Mouse (Mus musculus) urinary bladder, postnatal 4 days (tissue): ENCODE results near the gene Eif4h.
"Not testable (repeated sequence)": the region's sequence is repeated elsewhere in the genome, so short reads cannot be mapped to it uniquely, and the experiment has no call there.

Source experiments
- DNase-seq, 2 experiments: peaks; one replicate each; pipeline ENCODE4 v3.0.0; 2021 to 2022; ENCODE audit warnings: low spot score in 2 of 2

Gene Eif4h

DNA sequence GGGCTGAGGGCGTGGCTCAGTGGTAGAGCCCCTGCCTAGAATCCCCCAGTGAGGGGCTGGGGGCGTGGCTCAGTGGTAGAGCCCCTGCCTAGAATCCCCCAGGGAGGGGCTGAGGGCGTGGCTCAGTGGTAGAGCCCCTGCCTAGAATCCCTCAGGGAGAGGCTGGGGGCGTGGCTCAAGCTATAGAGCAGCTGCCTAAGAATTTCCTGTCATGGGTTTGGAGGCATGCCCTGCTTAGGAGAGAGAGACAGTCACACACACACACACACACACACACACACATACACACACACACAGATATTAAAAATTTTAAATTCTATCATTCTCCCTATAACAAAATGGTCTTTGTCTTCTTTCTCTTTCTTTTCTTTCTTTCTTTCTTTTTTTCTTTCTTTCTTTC lies 9.7 kb upstream of the Eif4h start:
- not testable (repeated sequence) for DNase-seq

DNA sequence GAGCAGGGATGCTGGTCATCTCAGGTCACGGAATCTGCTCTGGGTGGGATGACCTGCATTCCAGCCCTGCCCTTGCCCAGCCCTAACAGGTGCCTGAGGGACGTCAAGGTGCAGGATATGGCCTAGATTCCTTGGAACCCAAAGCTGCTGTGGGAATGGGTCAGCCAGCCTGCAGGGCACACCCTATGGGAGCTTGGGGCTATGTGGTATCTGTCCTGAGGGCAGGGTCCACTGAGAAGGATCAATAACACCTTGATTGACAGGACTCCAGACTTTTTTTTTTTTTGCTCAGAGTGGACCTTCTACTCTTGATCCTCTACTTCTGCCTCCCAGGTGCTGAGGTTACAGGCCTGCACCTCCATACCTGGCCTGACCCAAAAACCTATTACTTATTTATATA lies 8.1 kb upstream of the Eif4h start:
- no peak for DNase-seq

DNA sequence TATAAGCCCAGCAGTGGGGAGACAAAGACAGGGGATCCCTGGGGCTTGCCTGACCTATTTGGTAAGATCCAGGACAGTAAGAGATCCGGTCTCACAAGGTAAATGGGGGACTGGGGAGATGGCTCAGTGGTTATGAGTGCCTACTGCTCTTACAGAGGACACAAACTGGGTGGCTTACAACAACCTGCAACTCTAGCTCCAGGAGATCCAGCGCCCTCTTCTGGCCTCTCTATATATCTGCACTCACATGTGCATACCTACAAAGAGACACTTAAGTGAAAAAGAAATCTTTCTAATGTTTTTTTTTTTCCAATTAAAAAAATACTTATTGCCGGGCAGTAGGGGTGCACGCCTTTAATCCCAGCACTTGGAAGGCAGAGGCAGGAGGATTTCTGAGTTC lies 7.2 kb upstream of the Eif4h start:
- DNase-seq, result no peak

DNA sequence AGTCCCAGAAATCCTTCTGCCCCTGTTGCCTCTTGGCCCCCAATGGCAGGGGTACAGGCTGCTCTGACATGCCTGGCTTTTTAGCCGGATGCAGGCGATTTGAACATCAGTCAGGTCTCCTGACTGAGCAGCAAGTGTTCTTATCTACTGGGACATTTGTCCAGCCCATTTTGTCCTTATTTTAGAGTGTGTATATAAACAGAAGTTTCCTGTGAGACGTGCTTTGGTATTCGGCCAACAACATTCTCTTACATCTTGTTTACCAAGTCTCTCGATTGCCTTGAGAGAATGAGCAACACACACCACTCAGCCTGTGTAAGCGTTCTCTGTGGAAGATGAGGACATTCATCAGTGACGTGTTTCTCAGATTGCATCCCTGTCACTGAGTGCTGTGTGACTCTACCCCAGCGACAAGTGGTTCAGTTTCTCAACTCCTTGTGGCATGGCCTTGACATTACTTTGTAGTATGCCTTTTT lies 5.4 kb upstream of the Eif4h start:
- DNase-seq, result no peak

DNA sequence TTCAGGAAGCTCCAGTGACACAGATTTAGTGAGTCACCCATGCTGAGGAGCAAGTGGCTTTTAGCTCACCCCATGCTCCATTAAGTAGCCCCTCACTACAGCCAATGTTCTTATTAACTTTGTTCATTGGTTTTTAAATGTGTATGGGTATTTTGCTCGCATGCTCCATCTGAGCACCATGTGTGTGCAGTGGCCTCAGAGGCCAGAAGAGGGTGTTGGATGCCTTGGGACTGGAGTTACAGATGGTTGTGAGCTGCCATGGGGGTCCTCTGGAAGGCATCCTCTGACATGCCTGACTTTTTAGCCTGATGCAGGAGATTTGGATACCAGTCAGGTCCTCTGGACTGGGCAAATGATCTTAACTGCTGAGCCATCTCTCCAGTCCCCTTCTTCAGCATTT lies 4.8 kb upstream of the Eif4h start:
- no peak for DNase-seq

DNA sequence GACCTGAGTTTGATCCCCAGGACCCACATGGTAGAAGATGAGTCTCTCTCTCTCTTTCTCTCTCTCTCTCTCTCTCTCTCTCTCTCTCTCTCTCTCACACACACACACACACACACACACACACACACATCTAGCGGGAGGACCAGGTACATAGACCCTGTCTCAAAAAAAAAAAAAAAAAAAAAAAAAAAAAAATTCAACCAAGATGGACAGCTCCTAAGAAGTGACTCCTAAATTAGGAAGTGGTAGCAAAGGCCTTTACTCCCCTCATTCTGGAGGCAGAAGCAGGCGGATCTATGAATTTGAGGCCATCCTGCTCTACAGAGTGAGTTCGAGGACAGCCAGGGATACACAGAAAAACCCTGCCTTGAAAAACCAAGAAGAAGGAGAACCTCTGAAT lies 1.1 kb upstream of the Eif4h start:
- no peak for DNase-seq

DNA sequence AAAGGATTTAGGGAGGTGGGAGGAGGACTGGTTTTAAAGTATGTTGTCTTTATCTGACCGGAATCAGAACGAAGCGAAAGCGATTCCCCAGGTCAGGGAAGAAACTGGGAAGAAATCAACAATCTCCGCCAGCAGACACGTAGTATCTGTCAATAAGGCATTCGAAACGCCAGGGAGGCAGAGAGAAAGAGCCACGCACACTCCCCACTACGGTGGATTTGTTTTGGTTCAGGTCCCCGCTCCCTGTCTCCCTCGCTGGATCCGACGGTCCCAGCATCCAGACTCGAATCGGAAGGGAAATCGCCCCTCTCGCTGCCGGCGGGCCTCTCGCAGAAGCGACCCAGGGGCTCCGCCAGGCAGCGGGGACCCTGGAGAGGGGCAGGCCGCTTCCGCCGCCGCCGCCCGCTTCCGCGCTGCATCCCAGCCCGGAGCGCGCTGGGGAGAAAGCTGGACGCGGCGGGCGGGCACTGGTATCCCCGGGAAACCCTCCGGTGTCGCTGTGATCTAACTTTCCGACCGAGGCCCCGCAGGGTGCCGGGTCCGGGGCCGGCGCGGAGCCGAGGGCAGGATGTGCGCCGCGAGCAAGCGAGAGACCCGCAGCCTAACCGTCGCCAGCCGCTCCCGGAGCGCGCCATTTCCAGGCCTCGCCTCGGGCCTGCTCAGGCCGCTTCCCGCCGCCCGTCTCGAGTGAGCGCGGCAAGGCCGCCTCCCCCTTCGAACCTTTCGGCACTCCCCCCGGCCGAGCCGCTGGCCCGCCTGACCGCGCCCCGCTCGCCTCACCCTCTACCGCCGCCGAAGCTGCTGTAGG lies 625 bp downstream of the Eif4h start:
- DNase-seq, result no peak

DNA sequence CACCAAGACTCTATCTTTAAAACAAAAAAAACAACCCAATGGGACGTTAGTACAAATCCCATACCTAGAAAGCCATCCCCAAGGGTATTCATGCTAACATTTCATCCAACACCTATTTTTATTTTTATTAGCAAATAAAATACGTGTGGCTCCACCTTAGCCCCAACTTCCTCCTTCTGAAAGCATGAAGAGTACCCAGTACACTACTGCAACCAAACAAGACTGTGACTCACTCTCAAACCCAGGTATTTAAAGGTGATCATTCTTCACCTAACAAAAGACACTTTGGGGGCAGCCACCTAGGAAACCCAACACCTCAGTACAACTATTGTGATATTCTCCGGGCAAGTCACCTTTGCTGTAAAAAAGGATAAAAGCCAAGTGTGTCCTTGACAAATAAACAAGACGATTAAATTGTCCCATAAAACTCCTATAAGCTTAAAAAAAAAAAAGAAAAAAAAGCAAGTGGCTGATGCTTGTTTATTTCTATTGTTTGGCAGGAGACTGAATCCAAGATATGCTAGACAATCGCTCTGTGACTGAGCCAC lies 1.4 kb downstream of the Eif4h start:
- DNase-seq, result no peak

DNA sequence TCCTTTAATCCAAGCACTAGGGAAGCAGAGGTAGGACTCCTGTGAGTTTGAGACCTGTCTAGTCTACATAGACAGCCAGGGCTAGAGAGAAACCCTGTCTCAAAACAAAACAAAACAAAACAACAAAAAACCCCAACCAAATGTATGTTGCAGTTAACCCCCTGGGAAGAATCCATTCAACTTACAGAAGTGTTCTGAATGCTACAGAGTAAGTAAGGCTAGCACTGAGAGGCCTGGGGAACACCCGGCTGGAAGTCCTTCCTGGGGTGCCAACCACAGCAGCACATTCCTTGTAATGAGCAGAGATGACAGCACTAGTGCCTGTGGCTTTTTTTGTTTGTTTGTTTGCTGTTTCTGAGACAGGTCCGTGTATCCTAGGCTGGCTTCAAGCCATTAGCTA lies 6.4 kb downstream of the Eif4h start:
- no peak for DNase-seq

DNA sequence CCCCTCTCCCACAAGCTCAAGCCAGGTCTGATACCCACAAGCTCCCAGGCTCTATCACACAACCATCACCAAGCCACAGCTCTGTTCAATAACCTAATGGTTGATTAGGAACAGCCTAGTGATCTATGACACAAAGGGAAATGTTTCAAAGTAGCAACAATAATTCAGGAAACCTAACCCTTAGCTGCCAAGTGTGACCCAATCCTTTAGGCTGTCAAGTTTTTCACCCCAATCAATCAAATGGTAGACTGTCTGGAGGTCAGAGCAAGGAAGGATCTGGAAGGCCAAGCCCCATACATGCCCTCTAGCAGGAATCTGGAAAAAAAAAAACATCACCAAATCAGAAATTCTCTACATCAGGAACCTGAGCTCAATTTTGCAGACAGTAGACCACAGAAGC lies 8.5 kb downstream of the Eif4h start:
- DNase-seq, result no peak

DNA sequence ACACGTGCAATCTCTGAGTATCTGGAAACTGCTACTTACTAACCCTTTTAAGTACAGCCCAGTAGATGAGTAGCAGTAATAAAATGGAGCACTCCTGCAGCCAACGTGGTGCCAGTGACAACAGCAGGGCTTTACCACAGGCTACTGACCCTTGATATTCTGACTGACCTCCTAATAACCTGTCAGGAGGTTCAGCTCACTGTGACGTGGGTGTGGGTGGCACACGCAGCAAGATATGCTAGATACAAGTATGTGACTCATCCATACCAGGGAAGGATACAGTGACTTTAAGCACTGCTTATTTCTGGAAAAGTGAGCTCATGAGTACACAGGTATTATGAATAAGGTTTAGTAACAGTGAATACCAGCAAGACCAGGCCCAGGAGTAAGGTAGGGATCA lies 9.8 kb downstream of the Eif4h start:
- no peak for DNase-seq

DNA sequence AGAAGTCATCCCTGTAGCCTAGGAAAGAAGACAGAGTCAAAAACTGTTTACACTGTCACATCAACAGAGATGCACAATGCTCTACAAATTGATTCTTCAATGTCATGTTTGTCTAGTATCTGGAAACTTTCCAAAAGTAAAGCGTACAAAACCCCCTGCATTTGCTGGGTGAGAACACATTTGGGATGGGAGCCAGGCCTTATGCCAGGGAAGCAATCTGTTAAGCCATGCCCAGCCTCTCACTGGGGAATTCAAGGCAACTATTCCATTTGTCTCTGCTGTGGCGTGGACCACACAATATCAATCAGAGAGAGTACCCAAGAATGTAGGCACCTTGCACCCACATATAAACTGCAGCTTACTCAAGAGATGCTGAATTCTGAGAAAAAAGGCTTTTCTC lies 17.2 kb downstream of the Eif4h start:
- DNase-seq, result no peak

DNA sequence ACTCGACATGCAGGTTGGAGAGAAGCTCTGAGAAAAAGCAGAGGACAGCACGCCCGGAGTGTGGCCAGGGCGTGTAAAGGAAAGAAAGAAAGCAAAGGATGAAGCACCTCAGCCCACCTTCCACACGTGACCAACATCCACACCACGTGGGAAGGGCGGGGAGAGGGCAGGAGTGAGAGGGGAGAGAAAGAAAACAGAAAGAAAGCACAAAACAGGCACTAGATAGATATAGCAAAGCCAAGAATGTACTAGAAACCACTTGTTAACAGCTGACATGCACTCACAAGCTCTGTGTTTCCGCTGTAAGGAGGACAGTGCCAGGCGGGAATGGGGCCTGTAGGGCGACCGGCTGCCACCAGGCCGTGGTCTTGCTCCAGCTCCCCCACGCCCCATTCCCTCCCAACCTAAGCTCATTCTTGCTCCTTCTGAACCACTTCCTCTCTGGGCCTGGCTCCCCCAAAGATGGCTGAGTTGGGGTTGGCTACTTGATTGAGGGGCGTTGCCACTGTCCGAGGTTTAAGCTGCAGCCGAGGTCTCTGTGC lies 18.1 kb downstream of the Eif4h start:
- DNase-seq, result no peak

DNA sequence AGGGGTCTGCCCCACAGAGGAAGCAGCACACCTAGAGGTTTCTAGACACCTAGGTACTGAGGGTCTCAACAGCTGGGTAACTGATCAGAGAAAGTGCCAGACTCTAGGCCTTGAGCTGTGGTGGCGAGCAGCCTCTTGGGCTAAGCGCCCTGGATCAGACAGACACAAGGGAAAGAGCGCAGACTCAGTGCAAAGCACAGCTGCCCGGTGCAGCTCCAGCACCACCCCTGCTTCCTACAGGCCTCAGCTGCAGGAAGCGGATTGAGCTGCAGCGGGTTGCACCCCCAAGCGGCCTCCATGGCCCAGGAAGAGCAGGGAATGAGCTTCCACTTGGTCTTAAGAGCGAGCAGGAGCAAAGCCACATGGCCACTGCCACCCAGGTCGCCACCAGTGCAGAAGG lies 18.8 kb downstream of the Eif4h start:
- DNase-seq, result no peak

DNA sequence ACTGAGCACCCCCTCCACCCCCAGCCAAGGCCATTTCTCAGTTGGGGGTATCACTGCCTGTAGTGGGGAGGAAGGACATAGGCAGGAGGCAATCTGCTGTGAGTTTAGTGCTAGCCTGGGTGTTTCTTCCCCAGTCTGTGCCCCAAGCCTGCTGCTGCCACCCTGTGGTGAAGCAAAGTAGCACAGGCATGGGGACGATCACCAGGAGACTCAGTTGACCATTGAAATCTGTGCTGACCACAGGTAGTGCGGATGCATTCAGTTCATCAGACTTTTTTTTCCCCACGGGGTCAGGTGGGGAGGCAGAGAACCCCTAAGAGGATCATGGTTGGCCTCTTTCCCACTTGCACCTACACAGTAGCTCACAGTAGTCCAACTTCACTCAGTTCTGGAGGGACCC lies 22.2 kb downstream of the Eif4h start:
- peak; percentile 42 to 74 for DNase-seq

DNA sequence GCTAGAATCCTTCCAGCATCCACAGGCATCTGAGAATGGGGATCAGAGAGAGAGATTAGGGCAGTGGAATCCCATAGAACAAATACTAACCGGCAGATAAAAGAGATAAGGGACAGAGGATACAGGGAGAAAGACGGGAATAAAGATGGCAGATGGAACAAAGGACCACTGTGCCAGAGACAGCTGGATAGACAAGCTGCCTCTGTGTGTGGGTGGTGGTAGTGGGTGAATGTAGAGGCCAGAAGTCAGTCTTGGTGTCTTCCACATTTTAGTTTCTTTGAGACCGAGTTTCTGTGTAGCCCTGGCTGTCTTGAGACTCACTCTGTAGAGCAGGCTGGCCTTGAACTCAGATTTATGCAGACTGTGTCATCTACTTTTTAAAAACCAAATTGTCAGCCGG lies 23.5 kb downstream of the Eif4h start:
- no peak for DNase-seq

DNA sequence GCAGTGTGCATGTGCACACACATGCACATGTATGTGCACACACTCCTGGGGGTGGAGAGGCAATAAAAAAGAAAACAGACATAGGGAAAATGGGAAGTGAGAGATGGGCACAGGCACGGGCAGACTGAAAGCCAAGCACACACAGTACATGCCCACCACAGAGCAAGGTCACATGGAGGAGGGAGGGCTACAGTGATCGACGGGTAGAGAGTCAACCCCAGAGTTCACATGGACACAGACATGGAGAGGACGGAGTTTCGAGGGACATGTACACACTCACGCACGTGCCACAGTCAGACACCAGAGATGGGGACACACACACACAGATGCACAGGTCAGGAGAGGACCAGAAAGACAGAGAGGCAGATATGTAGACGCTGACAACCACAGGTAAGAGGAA lies 23.9 kb downstream of the Eif4h start:
- DNase-seq, result no peak

DNA sequence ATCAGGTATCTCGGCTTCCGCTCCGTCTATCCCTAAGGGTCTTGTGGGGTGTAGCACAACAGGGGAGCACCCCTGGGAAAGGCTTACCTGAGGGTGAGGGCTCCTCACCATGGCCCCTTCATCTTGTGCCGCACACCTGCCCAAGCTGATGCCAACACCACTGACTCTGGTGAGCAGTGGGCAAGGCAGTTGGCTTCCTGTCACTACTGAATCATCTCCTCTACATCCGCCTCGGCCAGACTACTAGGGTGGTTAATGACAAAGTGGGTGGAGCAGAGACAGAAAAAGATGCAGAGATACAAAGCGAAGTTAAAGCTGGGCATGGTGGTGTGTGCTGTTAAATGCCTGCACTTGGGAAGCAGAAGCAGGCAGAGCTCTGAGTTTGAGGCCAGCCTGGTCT lies 24.5 kb downstream of the Eif4h start, which contains the start of gene Lat2:
Lat2 (minus strand) TSS at position 224 of the 400 bp plus-strand sequence.
- no peak for DNase-seq

DNA sequence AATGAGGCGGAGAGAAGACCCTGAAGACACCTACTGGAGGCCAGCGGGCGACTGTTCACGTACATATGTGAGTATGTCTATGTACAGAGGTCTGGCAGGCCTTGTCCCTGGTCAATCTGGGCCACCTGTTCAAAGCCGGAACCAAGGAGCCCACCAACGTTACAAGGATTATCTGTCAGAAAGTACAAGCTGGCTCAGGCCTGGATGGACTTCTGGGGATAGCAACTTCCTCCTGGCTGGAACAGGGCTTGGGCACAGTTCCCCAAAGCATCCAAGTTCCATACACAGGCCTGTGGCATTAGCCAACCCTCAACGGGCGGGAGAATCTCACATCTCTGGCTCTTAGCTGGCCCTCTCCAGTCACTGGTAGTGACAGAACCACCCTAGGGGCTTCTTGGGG lies 25.0 kb downstream of the Eif4h start:
- DNase-seq, result no peak

DNA sequence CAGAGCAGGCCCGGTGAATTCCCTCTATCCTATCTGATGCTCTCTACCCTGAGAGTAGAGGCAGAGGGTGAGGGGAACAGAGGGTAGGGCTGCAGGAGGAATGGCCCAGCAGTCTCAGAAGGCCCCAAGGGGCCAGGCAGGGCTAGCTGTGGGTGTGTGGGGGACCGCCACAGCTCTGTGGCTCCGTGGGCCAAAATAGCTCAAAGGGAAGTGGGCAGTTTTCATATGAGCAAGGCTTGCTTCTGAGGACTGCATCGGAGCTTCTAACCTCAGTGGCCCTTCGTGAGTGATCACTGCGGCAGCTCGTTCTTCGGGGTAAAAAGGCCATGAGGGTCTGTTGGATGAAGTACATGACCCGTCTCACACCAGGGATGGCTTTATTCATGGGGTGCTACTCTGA lies 25.6 kb downstream of the Eif4h start:
- DNase-seq, result no peak

DNA sequence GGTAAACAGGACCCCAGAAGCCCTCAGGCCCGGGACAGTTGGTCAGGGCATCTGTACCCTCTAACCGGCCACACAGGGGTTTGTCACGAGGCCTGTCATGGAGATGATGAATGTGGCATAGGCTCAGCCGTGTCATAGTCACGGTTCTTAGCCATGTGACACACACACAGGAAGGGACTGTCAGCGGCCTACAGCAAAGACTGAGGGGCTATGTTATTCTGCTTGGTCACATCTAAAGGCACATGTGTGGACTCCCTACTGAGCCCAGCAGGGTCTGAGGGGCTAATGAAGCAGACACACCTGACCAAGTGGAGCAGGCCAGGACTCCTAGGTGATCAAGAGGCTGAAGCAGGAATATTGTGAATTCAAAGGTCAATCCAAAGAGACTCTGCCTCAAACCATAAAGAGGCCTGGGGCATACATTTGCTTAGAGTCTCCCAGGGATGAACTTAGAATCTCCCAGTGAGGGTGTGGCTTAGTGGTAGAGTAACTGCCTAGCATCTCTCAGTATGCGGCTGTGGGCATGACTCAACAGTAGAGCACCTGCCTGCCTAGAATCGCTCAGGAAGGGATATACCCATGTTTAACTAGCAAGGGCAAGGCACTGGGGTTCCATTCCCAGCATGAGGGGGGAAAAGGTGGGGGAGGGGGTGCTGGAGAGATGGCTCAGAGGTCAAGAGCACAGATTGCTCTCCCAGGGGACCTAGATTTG lies 27.3 kb downstream of the Eif4h start:
- DNase-seq, result no peak

DNA sequence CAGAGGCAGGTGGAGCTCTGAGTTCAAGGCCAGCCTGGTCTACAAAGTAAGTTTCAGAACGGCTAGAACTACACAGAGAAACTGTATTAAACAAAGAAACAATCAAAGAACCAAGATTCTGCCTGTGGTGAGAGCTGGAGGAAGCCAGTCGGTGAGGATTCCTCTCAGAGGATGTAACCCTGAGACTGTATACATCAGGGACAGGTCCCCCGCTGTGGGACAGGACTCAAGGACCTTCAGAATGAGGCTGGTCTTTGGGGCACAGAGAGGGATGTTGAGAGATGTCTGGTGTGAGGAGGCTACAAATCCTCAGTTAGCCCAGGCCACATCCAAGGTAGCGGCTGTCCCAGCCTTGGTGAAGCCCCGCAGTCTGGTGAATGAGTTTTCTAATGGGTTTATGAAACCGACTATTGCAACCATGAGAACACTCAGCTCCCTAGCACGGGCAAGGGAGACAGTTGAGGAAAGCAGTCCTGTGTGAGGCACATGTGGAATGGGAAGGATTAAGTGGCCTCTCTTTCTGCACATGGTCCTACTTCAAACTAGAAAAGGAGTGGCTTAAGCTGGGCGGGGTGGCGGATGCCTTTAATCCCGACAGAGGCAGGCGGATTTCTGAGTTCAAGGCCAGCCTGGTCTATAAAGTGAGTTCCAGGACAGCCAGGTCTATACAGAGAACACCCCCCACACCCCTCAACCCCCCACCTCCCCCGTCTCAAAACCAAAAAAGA lies 29.2 kb downstream of the Eif4h start:
- no peak for DNase-seq
